Comparison of ENCODE assay signal across 10 mouse cellular contexts in genomic region chr12:73998128-73998456, GRCm38 (mm10). TPM values are rescaled to one million over a fixed set of nuclear protein-coding genes. Genes with fewer than 3 reads are reported as not detected.
DNase-seq lines count a peak whose midpoint lies in the region; ATAC-seq and TF ChIP-seq lines count a peak whose summit lies in the region.
"Had no signal": no experiment of that assay in that cellular context is flagged by ENCODE, and none has a peak within 500 bp of the region (broad histone marks: within the 10 kb centered on the region; RNA-seq: fewer than 3 reads in every experiment).

No protein-coding gene starts in this region.

- peak overlapping the region; percentile 97 for H3K4me2 ChIP-seq in heart, embryonic 15.5 days
- peak overlapping the region; percentile 78 for H3K4me2 ChIP-seq in forebrain, embryonic 14.5 days (ENCODE audit: low read length)
- peak overlapping the region; percentile 54; the same call in 1 of the 2 replicates for H3K4me2 ChIP-seq in liver, embryonic 15.5 days

- no peak for TF ChIP-seq CTCF in kidney, adult 2 months (conservative IDR thresholded peaks at IDR 0.05; ENCODE audit: insufficient read depth, insufficient read length, low read depth, low read length)

- 42% methylated on average over 5 of the region's 5 CpGs for WGBS in heart, embryonic 15.5 days
- 20% methylated on average over 5 of the region's 5 CpGs for WGBS in forebrain, embryonic 14.5 days
- 28% methylated on average over 5 of the region's 5 CpGs for WGBS in liver, embryonic 15.5 days (ENCODE audit: insufficient replicate concordance)
- WGBS in kidney, adult 2 months = 50% methylated on average over 5 of the region's 5 CpGs

- peak overlapping the region; percentile 52 for H3K9ac ChIP-seq in heart, embryonic 15.5 days
- H3K9ac ChIP-seq in ES-E14 (ENCODE audit: insufficient read depth, low read depth, low read length, poor library complexity, severe bottlenecking) = no peak overlapping the region
- H3K9ac ChIP-seq in forebrain, embryonic 14.5 days (ENCODE audit: low read length) = peak overlapping the region; percentile 82
- H3K9ac ChIP-seq in liver, embryonic 15.5 days = no peak overlapping the region

- H3K4me1 ChIP-seq in heart, embryonic 15.5 days (replicated peaks) = peaks cover 8% of the 10 kb centered on the region
- H3K4me1 ChIP-seq in ES-E14 (ENCODE audit: control insufficient read depth in 2 of 2, insufficient read depth in 2 of 2, low read length in 2 of 2, poor library complexity in 1 of 2) = no peaks in the 10 kb centered on the region
- 0 out of 2 replicates have a peak, but pooled peaks cover 6% of the 10 kb centered on the region for H3K4me1 ChIP-seq in forebrain, embryonic 14.5 days (ENCODE audit: control insufficient read depth, insufficient read depth, low read length)
- no peaks in the 10 kb centered on the region for H3K4me1 ChIP-seq in liver, embryonic 15.5 days (replicated peaks)
- no peaks in the 10 kb centered on the region for H3K4me1 ChIP-seq in kidney, adult 2 months (ENCODE audit: control insufficient read depth, insufficient read depth, low read length)

- no peak for TF ChIP-seq POLR2A in kidney, adult 2 months (IDR thresholded peaks at IDR 0.05; ENCODE audit: low read depth, low read length)

- H3K36me3 ChIP-seq in heart, embryonic 15.5 days = no peaks in the 10 kb centered on the region
- no peaks in the 10 kb centered on the region for H3K36me3 ChIP-seq in ES-E14 (ENCODE audit: control insufficient read depth, insufficient read depth, low read length, poor library complexity, severe bottlenecking)
- no peaks in the 10 kb centered on the region for H3K36me3 ChIP-seq in forebrain, embryonic 14.5 days (ENCODE audit: control insufficient read depth, insufficient read depth, low read length)
- H3K36me3 ChIP-seq in liver, embryonic 15.5 days (replicated peaks) = no peaks in the 10 kb centered on the region
- H3K36me3 ChIP-seq in kidney, adult 2 months (ENCODE audit: control insufficient read depth, insufficient read depth, low read length) = no peaks in the 10 kb centered on the region

- no peak for ATAC-seq in heart, embryonic 15.5 days (replicated peaks; ENCODE audit: insufficient number of reproducible peaks, insufficient read depth, low FRiP score, low read depth)
- ATAC-seq in forebrain, embryonic 14.5 days = no peak; the same call in 1 of the 2 replicates
- ATAC-seq in liver, embryonic 15.5 days (ENCODE audit: insufficient read depth) = no peak

- peak overlapping the region; percentile 61 for H3K4me3 ChIP-seq in heart, embryonic 15.5 days
- H3K4me3 ChIP-seq in ES-E14 (ENCODE audit: insufficient read depth in 1 of 2, low read depth in 1 of 2, low read length in 2 of 2, poor library complexity in 1 of 2, severe bottlenecking in 1 of 2) = peak overlapping the region; percentile 67 to 70; a peak in 3 of 4 replicates
- peak overlapping the region; percentile 61 for H3K4me3 ChIP-seq in forebrain, embryonic 14.5 days (ENCODE audit: low read depth, low read length)
- no peak overlapping the region for H3K4me3 ChIP-seq in liver, embryonic 15.5 days (replicated peaks)
- no peak overlapping the region for H3K4me3 ChIP-seq in kidney, adult 2 months (ENCODE audit: insufficient read depth, low read depth, low read length)

- no peak overlapping the region for H3K27ac ChIP-seq in heart, embryonic 15.5 days
- H3K27ac ChIP-seq in ES-E14 (ENCODE audit: insufficient read depth, low read depth, low read length, poor library complexity, severe bottlenecking) = no peak overlapping the region
- peak overlapping the region; percentile 44; the same call in 1 of the 2 replicates for H3K27ac ChIP-seq in forebrain, embryonic 14.5 days (ENCODE audit: low read depth, low read length)
- no peak overlapping the region for H3K27ac ChIP-seq in liver, embryonic 15.5 days (replicated peaks)
- H3K27ac ChIP-seq in kidney, adult 2 months (ENCODE audit: insufficient read depth, low read depth, low read length) = no peak overlapping the region

- no peak for DNase-seq in heart, adult 11 months
- DNase-seq in ES-E14 (ENCODE audit: low read depth, low spot score) = no peak
- DNase-seq in forebrain, embryonic 14.5 days (ENCODE audit: low spot score) = peak; percentile 13
- DNase-seq in gastrocnemius, postnatal 4 days (ENCODE audit: low spot score in 2 of 2) = no peak
- DNase-seq in cerebellum, adult 11 months = no peak
- no peak for DNase-seq in kidney, adult 2 months
- DNase-seq: cerebellum, adult 9-10 months had no signal

- in situ Hi-C loops in ES-E14 (cut with MboI; ENCODE audit: low sequenced_read_pairs in 2 of 2, unreplicated experiment in 2 of 2) = no loop called here

- peaks cover 37% of the 10 kb centered on the region for H3K27me3 ChIP-seq in heart, embryonic 15.5 days
- peaks cover 7% of the 10 kb centered on the region for H3K27me3 ChIP-seq in forebrain, embryonic 14.5 days (replicated peaks; ENCODE audit: control insufficient read depth, insufficient read depth, low read length)
- peaks cover 50% of the 10 kb centered on the region for H3K27me3 ChIP-seq in liver, embryonic 15.5 days
- 0 out of 2 replicates have a peak, but pooled peaks cover 2% of the 10 kb centered on the region for H3K27me3 ChIP-seq in kidney, adult 2 months (replicated peaks; ENCODE audit: control insufficient read depth, insufficient read depth, low read length)
- H3K27me3 ChIP-seq: CH12.LX had no signal

- no peaks in the 10 kb centered on the region for H3K9me3 ChIP-seq in heart, embryonic 15.5 days (replicated peaks)
- no peaks in the 10 kb centered on the region for H3K9me3 ChIP-seq in ES-E14 (ENCODE audit: control insufficient read depth, insufficient read depth, low read depth, low read length)
- no peaks in the 10 kb centered on the region for H3K9me3 ChIP-seq in forebrain, embryonic 14.5 days (replicated peaks; ENCODE audit: control insufficient read depth, low read length)
- no peaks in the 10 kb centered on the region for H3K9me3 ChIP-seq in liver, embryonic 15.5 days (replicated peaks)

TF ChIP-seq in ES-E14, 5 proteins besides CTCF, POLR2A, EP300 and RAD21:
- TF ChIP-seq ZNF384 (IDR thresholded peaks at IDR 0.05; ENCODE audit: low read depth, low read length) (no peak), HCFC1 (IDR thresholded peaks at IDR 0.05; ENCODE audit: borderline replicate concordance, insufficient read depth, low read length) (no peak), CHD2 (IDR thresholded peaks at IDR 0.05; ENCODE audit: low read depth, low read length) (no peak), MAFK (IDR thresholded peaks at IDR 0.05; ENCODE audit: insufficient read depth, low read depth, low read length) (no peak), ZC3H11A (IDR thresholded peaks at IDR 0.05; ENCODE audit: borderline replicate concordance, low read depth, low read length) (no peak)

RNA-seq across cellular contexts. Expression of gene Syt16, which starts 0.6 kb away (rescaled TPM):
- polyA plus RNA-seq in heart, embryonic 15.5 days (2015; fragmentation: Nextera tagmentation; extraction: Ambion mirVana) = 0.24 and 0.87 TPM in 2 replicates
- total RNA-seq in ES-E14 (2012; rRNA removed) = 0.05 and 0.22 TPM in 2 replicates
- 53.7 and 68.4 TPM in 2 replicates for polyA plus RNA-seq in forebrain, embryonic 14.5 days (2014; fragmentation: Nextera tagmentation; extraction: Ambion mirVana)
- 0.03 and 0.23 TPM in 2 replicates for polyA plus RNA-seq in liver, embryonic 15.5 days (2015; fragmentation: Nextera tagmentation; extraction: Ambion mirVana)
- total RNA-seq in gastrocnemius, postnatal 4 days (2021) = not detected
- polyA plus RNA-seq in kidney, adult 2 months (2012; rRNA removed) = 0.02 and 0.04 TPM in 2 replicates

RNA-seq across cellular contexts. Expression of gene Snapc1, which starts 33.8 kb away (rescaled TPM):
- 14.8 and 15.2 TPM in 2 replicates for polyA plus RNA-seq in heart, embryonic 15.5 days (2015; fragmentation: Nextera tagmentation; extraction: Ambion mirVana)
- 12.3 and 14.0 TPM in 2 replicates for total RNA-seq in ES-E14 (2012; rRNA removed)
- polyA plus RNA-seq in forebrain, embryonic 14.5 days (2014; fragmentation: Nextera tagmentation; extraction: Ambion mirVana) = 26.0 and 38.4 TPM in 2 replicates
- polyA plus RNA-seq in liver, embryonic 15.5 days (2015; fragmentation: Nextera tagmentation; extraction: Ambion mirVana) = 3.6 and 5.0 TPM in 2 replicates
- total RNA-seq in gastrocnemius, postnatal 4 days (2021) = 10 to 100 TPM in 1 of 2 experiments, 1 to 10 TPM in 1; 8.8 to 10.1 TPM
- 8.2 and 9.2 TPM in 2 replicates for polyA plus RNA-seq in kidney, adult 2 months (2012; rRNA removed)

Comparison
In these comparisons a context has a peak if more than half of its experiments do, and no peak if none do; other contexts are left out.
1. H3K4me3 ChIP-seq: peak in heart, embryonic 15.5 days (single experiment), ES-E14 (2 of 2) and forebrain, embryonic 14.5 days (single experiment); none in liver, embryonic 15.5 days (single experiment) and kidney, adult 2 months (single experiment).
2. H3K9ac ChIP-seq: peak in heart, embryonic 15.5 days (single experiment) and forebrain, embryonic 14.5 days (single experiment); none in ES-E14 (single experiment) and liver, embryonic 15.5 days (single experiment).
3. RNA of gene Syt16, which starts 0.6 kb away (polyA plus RNA-seq): 53.7 to 68.4 TPM in forebrain, embryonic 14.5 days; 0.24 to 0.87 TPM in heart, embryonic 15.5 days, 0.03 to 0.23 TPM in liver, embryonic 15.5 days and 0.02 to 0.04 TPM in kidney, adult 2 months; every median in the first group is over 10 times any median in the second.
4. Peak in every context shown above with its lines, with median percentiles within 50 percentile points of each other: H3K4me2 ChIP-seq.